Mouse (Mus musculus) forebrain, embryonic 14.5 days (tissue): Measurements from ENCODE around the gene Akt1s1. TPM values are rescaled to one million over a fixed set of nuclear protein-coding genes. Genes with fewer than 3 reads are reported as not detected.

ENCODE experiments used
- ATAC-seq: fragments of 200-750 bp; cut with Nextera tagmentation; 2 replicates; pipeline ENCODE4 v1.8.0; 2017; ENCODE audit warnings: mild to moderate bottlenecking, moderate library complexity
- DNase-seq: peaks from one replicate; pipeline ENCODE4 v3.0.0-alpha.2; 2015; ENCODE audit warnings: low spot score
- H3K27ac ChIP-seq: fragments of 300-500 bp; sonication (generic); 2 replicates; pipeline ENCODE4 v1.5.1; 2014; ENCODE audit warnings: low read depth, mild to moderate bottlenecking, control low read depth, low read length, moderate library complexity
- H3K27me3 ChIP-seq: fragments of 300-500 bp; sonication (generic); replicated peaks from 2 replicates; pipeline ENCODE4 v1.6.1; 2014; ENCODE audit warnings: low read length, control low read depth, mixed read lengths; ENCODE audit not compliant: control insufficient read depth, insufficient read depth
- H3K36me3 ChIP-seq: fragments of 300-500 bp; sonication (generic); 2 replicates; pipeline ENCODE4 v1.6.1; 2014; ENCODE audit warnings: low read length, control low read depth; ENCODE audit not compliant: control insufficient read depth, insufficient read depth
- H3K4me1 ChIP-seq: fragments of 300-500 bp; sonication (generic); 2 replicates; pipeline ENCODE4 v1.6.1; 2014; ENCODE audit warnings: antibody characterized with exemption, low read length, control low read depth; ENCODE audit not compliant: control insufficient read depth, insufficient read depth
- H3K4me2 ChIP-seq: fragments of 300-500 bp; sonication (generic); 2 replicates; pipeline ENCODE4 v1.6.1; 2014; ENCODE audit warnings: mild to moderate bottlenecking, control low read depth, low read length
- H3K4me3 ChIP-seq: fragments of 300-500 bp; sonication (generic); 2 replicates; pipeline ENCODE4 v1.5.1; 2014; ENCODE audit warnings: low read depth, low read length, control low read depth
- H3K9ac ChIP-seq: fragments of 300-500 bp; sonication (generic); 2 replicates; pipeline ENCODE4 v1.6.1; 2014; ENCODE audit warnings: mild to moderate bottlenecking, low read length, control low read depth, moderate library complexity
- H3K9me3 ChIP-seq: fragments of 300-500 bp; sonication (generic); replicated peaks from 2 replicates; pipeline ENCODE4 v1.6.1; 2016; ENCODE audit warnings: low read length, control low read depth, mixed read lengths; ENCODE audit not compliant: control insufficient read depth
- WGBS: fragments of 180-500 bp; shearing (Covaris S2); extraction: QIAGEN DNeasy Blood & Tissue Kit; methylation state at CpG from one replicate; pipeline ENCODE4 v1.1.7; 2014; 5-methylcytosine and 5-hydroxymethylcytosine counted together
- polyA plus RNA-seq: library from polyadenylated mRNA; unstranded; fragments of >200 nt; fragmentation: Nextera tagmentation; extraction: Ambion mirVana; gene quantifications from 2 replicates; pipeline ENCODE4 v1.2.1, GENCODE M21; 2014

The Akt1s1 gene
- polyA plus RNA-seq, 1 experiment from 2014 or later: 70.4 TPM

- H3K9ac ChIP-seq: no peak overlapping the region; the same call in 1 of the 2 replicates
- H3K9me3 ChIP-seq: no peaks in the 10 kb centered on the region
- H3K4me2 ChIP-seq: no peak overlapping the region
- H3K27me3 ChIP-seq: no peaks in the 10 kb centered on the region
- H3K4me1 ChIP-seq: peaks cover 31% of the 10 kb centered on the region
- DNase-seq (no peak), ATAC-seq (no peak)
- no peak overlapping the region for H3K4me3 ChIP-seq
- 86% methylated on average over 3 of the region's 3 CpGs for WGBS
- 0 out of 2 replicates have a peak, but pooled peaks cover 4% of the 10 kb centered on the region for H3K36me3 ChIP-seq
- H3K27ac ChIP-seq: no peak overlapping the region
These were observed 28.3 kb upstream of the Akt1s1 start for GRCm38 (mm10) chr7:44820525-44820924.

- Histone ChIP-seq H3K9me3 (no peaks in the 10 kb centered on the region), H3K27ac (no peak overlapping the region), H3K4me1 (peaks cover 31% of the 10 kb centered on the region), H3K4me3 (no peak overlapping the region), H3K4me2 (no peak overlapping the region), H3K27me3 (no peaks in the 10 kb centered on the region), H3K36me3 (0 out of 2 replicates have a peak, but pooled peaks cover 7% of the 10 kb centered on the region), H3K9ac (no peak overlapping the region)
- ATAC-seq: no peak
- 83% methylated on average over 7 of the region's 7 CpGs for WGBS
- DNase-seq: no peak
These were observed 26.9 kb upstream of the Akt1s1 start for GRCm38 (mm10) chr7:44821666-44822448.

DNA sequence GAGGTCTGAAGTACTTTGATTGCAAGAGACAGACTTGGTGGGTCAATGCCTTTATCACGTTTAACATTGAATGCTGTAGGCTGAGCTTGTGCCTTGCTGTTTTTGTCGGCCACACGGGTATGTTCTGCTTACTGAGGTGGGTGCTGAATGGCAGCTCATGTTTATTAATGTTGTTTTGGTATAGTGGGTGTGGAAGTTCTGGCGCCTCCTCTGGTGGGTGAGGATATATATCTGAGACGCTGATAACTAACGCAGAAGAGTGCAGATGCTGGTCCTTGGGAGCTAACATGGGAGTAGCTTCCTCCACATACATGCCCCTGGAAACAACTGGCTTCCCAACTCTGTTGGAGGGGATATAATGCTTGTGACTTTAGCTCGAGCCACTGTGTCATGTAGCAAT lies 25.4 kb upstream of the Akt1s1 start:
- no peak for ATAC-seq
- Histone ChIP-seq H3K27me3 (no peaks in the 10 kb centered on the region), H3K9me3 (no peaks in the 10 kb centered on the region), H3K4me2 (no peak overlapping the region), H3K4me1 (peaks cover 16% of the 10 kb centered on the region), H3K9ac (no peak overlapping the region), H3K4me3 (no peak overlapping the region), H3K27ac (no peak overlapping the region), H3K36me3 (peaks cover 9% of the 10 kb centered on the region; the same call in 1 of the 2 replicates)
- DNase-seq: peak; percentile 22
- WGBS: 24% methylated on average over 7 of the region's 7 CpGs

GRCm38 (mm10) chr7:44824872-44825271 lies 23.9 kb upstream of the Akt1s1 start:
- 29% methylated on average over 3 of the region's 3 CpGs for WGBS
- peaks cover 3% of the 10 kb centered on the region for H3K4me1 ChIP-seq
- H3K27ac ChIP-seq: no peak overlapping the region
- H3K4me2 ChIP-seq: no peak overlapping the region
- DNase-seq (peak; percentile 89), ATAC-seq (peak; percentile 78)
- H3K9me3 ChIP-seq: no peaks in the 10 kb centered on the region
- H3K36me3 ChIP-seq: peaks cover 19% of the 10 kb centered on the region
- no peaks in the 10 kb centered on the region for H3K27me3 ChIP-seq
- H3K9ac ChIP-seq: no peak overlapping the region
- H3K4me3 ChIP-seq: no peak overlapping the region

GRCm38 (mm10) chr7:44826771-44827170 lies 22.0 kb upstream of the Akt1s1 start:
- no peak for DNase-seq
- Histone ChIP-seq H3K4me2 (no peak overlapping the region), H3K9me3 (no peaks in the 10 kb centered on the region), H3K27ac (no peak overlapping the region), H3K36me3 (peaks cover 38% of the 10 kb centered on the region), H3K9ac (no peak overlapping the region), H3K4me1 (peaks cover 3% of the 10 kb centered on the region; the same call in 1 of the 2 replicates), H3K27me3 (no peaks in the 10 kb centered on the region), H3K4me3 (no peak overlapping the region)
- WGBS: 94% methylated on average over 3 of the region's 3 CpGs
- ATAC-seq: no peak

DNA sequence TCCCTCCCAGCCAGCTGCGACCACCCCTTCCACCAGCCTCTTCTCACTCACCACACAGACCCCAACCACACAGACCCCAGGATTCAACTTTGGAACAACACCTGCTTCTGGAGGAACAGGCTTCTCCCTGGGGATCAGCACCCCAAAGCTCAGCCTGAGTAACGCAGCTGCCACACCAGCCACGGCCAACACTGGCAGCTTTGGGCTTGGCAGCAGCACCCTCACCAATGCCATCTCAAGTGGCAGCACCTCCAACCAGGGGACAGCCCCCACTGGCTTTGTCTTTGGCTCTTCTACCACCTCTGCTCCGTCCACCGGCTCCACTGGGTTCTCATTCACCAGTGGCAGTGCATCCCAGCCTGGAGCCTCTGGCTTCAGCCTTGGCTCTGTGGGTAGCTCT lies 20.1 kb upstream of the Akt1s1 start:
- DNase-seq (no peak), ATAC-seq (no peak)
- H3K4me2 ChIP-seq: no peak overlapping the region
- WGBS: 86% methylated on average over 5 of the region's 5 CpGs
- H3K27ac ChIP-seq: no peak overlapping the region
- no peak overlapping the region for H3K9ac ChIP-seq
- no peak overlapping the region for H3K4me3 ChIP-seq
- no peaks in the 10 kb centered on the region for H3K4me1 ChIP-seq
- H3K9me3 ChIP-seq: no peaks in the 10 kb centered on the region
- H3K36me3 ChIP-seq: peaks cover 47% of the 10 kb centered on the region
- no peaks in the 10 kb centered on the region for H3K27me3 ChIP-seq

DNA sequence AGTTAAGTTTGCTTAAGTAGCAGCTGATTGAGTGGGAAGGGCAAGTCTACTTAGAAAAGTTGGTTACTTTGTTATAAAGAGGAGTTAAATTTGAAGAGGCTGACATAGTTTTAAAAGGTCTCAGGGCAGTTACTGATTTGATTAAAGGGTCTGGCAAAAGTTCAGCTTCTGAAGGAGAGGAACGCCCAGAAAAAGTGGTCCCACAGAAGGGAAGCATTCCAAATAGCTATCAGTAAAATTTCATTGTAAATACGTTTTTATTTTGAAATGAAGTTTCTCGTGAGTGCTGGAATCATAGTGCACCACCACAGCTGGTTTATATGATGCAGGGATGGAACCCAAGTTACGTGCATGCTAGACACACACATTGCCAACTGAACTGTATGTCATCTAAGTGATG lies 16.0 kb upstream of the Akt1s1 start:
- Histone ChIP-seq H3K9me3 (no peaks in the 10 kb centered on the region), H3K36me3 (peaks cover 47% of the 10 kb centered on the region), H3K4me1 (no peaks in the 10 kb centered on the region), H3K4me3 (no peak overlapping the region), H3K27ac (no peak overlapping the region), H3K9ac (no peak overlapping the region), H3K27me3 (no peaks in the 10 kb centered on the region), H3K4me2 (no peak overlapping the region)
- 79% methylated on average over 4 of the region's 4 CpGs for WGBS
- DNase-seq (no peak), ATAC-seq (no peak)

DNA sequence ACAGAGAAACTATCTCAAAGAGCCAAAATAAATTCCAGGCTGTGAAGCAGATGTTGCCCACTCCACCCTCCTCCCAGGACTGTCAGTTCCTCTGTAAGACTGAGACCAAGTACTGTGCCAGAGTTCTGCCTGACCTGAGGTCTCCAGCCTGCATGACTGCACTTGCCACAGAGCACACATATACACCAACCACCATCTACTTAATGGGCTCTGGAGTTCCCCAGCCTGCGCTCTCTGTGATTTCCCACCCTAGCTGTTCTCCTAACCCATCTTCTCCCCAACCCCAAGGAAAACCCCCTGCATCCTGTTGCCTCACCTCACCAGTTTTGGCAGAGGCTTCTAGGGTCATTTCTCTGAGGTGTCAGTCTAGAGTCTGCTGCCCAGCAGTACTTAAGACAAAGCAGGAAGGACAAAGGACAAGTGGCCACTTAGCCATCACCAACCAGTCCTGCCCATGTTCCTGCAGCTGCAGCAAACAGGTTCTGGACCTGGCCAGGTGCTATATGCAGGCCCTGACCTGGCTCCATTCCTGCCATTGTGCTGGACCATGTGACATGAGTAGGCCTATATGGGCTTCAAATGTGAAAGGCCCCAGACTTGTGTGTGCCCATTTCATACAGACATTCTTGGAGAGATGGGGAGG lies 13.3 kb upstream of the Akt1s1 start:
- 100% methylated on average over 1 of the region's 1 CpGs for WGBS
- H3K4me2 ChIP-seq: no peak overlapping the region

GRCm38 (mm10) chr7:44836016-44836404 lies 12.8 kb upstream of the Akt1s1 start:
- Histone ChIP-seq H3K9ac (no peak overlapping the region), H3K4me2 (no peak overlapping the region), H3K9me3 (no peaks in the 10 kb centered on the region), H3K36me3 (peaks cover 27% of the 10 kb centered on the region), H3K27me3 (peaks cover 21% of the 10 kb centered on the region; the same call in 1 of the 2 replicates), H3K4me1 (peaks cover 8% of the 10 kb centered on the region; the same call in 1 of the 2 replicates), H3K4me3 (no peak overlapping the region), H3K27ac (no peak overlapping the region)
- no peak for DNase-seq
- WGBS: 55% methylated on average over 3 of the region's 3 CpGs
- no peak for ATAC-seq

More for the DNA sequence above, 13.3 kb upstream of the Akt1s1 start:
- no peak for ATAC-seq
- no peak overlapping the region for H3K9ac ChIP-seq
- H3K36me3 ChIP-seq: peaks cover 27% of the 10 kb centered on the region
- no peak for DNase-seq
- no peak overlapping the region for H3K27ac ChIP-seq
- peaks cover 8% of the 10 kb centered on the region; the same call in 1 of the 2 replicates for H3K4me1 ChIP-seq
- no peak overlapping the region for H3K4me3 ChIP-seq
- no peaks in the 10 kb centered on the region for H3K9me3 ChIP-seq
- H3K27me3 ChIP-seq: peaks cover 16% of the 10 kb centered on the region; the same call in 1 of the 2 replicates
